Mouse (Mus musculus) left cerebral cortex, adult 6 months (tissue): ENCODE data around the gene Prss53. TPM values are rescaled to one million over a fixed set of nuclear protein-coding genes. Genes with fewer than 3 reads are reported as not detected.

Experiments used
- long read RNA-seq, 2 experiments: library from polyadenylated mRNA; unstranded; transcript quantifications; one replicate each; pipeline ENCODE4 v2.0.0; 2019 to 2020
- polyA plus RNA-seq: library from polyadenylated mRNA; unstranded; fragments of <200 nt; fragmentation: Nextera tagmentation; gene quantifications from 2 replicates; pipeline ENCODE4 v1.2.3, GENCODE M21; 2021

Gene Prss53
- polyA plus RNA-seq = 0.63 and 0.69 TPM in 2 replicates
- long read RNA-seq, experiment 1 = 0 reads
- long read RNA-seq, experiment 2, partial matches to known transcripts = 0 of 2 reads
- long read RNA-seq, experiment 2, other reads (novel, unspliced or antisense) = 0 of 2 reads

DNA sequence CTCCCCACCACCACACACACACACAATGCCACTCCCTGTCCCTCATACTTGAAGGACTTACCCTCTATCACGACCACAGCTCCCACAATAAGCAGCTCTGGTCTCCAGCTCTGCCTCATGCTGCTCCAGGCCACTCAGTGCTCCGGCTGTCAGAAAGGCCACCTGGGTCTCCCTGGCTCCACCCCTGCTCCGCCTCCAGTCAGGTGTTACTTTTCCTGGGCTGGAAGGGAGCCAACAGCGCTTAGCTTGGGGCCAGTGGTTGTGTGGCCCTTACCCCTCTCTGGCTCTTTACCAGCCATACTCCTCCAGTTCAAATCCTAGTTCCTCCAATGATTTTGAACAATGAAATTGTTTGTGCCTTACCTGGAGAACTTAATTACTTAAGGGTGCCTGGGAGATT is at the start of gene Prss53:
Gene Prss53, minus strand, starts transcription at position 173 of the 400 bp plus-strand sequence.

DNA sequence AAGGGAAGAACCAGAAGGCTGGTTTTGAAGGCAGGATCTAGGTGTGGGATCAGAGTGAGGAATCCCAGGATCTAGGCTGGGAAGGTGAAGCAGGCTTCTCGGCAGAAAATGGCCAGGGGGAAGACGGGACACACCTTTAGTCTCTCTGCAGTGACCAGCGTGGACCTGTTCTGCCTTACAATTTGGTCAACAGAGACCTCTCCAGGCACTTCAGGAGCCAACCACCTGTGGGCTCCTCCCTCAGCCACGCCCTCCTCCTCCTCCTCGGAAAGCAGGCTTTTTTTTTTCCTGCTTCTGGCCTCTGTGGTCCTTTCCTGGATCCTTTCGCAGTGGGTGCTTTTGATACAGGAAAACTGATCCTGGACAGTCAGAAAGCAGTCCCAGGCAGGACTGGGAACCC is 39.2 kb upstream of the Prss53 start, which contains the start of gene Prss8:
Gene Prss8, minus strand, starts transcription at position 182 of the 400 bp plus-strand sequence.

DNA sequence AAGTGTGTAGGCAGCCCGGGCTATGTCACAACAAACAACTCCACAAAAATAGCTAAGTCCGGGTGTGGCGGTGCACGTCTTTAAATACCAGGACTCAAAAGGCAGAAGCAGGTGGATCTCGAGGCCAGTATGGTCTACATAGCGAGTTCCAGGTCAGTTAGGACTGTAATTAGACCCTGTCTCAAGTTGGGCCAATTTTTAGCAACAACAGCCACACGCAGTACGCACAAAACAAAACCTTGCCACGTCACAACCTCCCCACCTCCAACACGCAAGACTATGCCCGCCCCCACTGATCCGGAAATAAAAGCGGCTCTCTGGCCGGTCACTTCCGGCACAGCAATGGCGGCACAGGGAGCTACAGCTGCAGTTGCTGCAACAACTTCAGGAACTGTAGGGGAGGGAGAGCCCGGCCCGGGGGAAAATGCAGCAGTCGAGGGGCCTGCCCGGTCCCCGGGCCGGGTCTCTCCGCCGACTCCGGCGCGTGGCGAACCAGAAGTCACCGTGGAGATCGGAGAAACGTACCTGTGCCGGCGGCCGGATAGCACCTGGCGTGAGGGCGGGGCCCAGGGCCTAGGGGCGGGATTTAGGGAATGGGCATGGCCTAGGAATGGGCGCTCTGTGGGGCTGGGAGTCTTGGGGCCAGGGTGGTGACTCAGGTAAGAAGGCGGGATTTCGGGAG is 21.6 kb upstream of the Prss53 start, which contains the start of gene Kat8:
Gene Kat8, plus strand, starts transcription at position 327 of the 682 bp plus-strand sequence.

DNA sequence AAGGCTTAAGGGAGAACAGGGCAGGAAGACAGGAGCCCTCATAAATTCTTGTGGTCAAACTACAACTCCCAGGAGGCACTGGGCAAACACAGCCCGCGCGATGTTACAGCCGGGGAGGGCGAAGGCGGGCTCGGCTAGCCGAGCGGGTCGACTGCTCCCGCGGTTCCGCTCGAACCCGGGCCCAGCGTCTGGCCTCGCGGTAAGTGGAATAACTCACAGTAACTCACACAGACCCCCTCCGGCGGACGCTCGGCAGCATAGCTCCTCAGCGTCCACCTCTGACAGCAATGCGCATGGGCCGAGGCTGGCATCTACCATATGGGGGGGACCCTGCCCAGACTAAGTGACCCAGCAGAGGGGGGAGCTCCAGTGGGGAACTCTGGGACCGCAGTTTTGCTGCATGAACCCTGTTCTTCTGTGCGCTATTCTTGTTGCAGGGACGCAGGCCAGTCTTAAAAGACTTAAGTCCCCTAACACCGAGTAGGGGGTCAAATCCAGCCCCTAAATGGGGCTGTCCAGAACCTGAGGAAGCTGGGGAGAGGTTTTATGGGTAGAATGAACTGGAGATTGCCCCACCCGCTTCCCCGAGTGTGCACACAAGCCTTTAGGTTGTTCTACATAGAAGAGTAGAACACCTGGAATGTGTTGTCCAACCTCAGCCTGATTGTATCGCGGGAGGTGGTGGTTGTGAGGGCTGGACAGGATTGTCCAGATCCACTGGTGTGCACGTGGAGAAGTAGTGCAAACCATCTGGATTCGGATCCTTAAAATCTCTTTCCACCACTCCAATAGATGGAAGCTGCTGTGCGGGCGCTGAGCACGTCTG is 13.4 kb upstream of the Prss53 start, which contains the start of gene Bckdk:
Gene Bckdk, plus strand, starts transcription at position 112 of the 826 bp plus-strand sequence.

DNA sequence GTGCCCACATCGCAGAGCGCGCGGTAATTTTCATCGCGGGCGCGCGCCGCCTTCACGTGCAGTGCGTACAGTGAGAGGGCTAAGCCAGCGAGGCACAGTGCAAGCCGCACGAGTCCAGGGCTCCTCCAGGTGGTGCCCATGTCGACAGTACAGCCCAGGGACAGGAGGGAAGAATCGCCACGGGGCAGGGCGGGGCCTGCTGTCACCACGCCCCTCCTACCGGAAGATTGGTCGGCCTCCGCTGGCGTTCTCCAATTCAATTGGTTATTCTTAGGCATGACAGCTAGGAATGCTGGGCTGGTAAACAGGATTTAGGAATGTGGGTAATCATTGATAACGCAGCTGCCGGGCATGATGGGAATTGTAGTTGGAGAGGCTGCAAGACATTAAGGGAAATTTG is 4.7 kb upstream of the Prss53 start, which contains the start of the genes Gm21974 and Vkorc1:
Gene Gm21974, minus strand, starts transcription at position 13 of the 400 bp plus-strand sequence.
Gene Vkorc1, minus strand, starts transcription at position 176 of the 400 bp plus-strand sequence.

DNA sequence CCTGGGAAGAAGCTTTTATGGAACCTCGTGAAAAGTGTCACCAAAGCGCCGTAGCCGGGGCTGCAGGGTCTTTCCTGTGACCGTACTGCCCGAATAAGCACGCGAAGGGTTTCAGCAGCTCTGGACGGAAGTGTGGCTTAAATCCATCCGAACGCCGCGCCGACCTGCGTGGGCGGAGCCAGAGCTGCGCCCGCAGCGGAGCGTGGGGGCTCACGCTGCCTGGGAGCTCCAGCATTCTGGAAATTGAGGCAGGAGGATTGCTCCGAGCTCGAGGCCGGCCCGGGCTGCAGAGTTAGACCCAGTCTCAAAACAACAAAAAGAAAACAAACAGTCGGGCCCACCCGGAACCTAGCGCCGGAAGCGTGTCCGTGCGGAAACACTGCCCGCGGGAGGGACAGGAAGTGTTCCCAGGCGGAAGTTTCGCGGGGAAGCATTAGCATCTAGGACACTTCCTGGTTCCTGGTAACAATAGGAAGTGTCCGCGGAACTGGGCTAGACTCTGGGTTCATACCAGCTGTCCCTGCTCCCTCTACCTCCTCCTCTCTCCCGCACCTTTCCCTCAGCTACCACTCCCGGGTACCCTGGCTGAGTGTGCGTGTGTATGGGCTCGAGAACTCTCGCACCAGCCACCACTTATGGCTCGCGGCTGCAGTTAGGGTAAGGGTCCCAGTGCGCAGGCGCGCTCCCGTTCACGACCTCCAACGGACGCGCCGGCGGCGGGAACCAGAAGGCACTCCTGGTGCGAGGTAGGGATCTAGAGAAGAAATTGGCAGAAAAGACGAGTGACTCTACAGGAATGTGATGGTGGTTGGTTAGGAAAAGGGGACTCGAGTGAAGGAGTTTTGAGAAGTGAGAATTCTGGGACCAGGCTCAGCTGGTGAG is 14.1 kb downstream of the Prss53 start, which contains the start of gene Zfp668:
Gene Zfp668, minus strand, starts transcription at position 362 of the 882 bp plus-strand sequence.

DNA sequence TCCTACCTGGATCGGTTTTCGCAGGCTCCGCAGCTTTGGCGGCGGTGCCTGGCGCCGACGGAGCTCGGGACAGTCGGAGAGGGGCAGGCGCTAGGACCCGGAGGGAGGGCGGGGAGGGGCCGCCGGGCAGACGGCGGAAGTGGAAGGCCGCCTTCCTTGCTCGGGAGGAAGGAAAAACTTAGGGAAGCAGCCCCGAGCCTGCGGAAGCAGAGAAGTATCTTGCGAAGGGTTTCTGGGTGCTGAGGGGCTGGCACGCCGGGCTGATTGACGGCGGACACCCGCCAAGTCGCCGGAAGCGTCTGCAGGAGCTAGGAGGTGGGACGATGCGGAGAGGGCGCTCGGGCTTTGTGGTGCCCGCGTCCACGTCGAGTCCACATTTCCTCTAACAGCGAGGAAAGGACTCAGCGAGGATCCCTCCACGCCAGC is 14.7 kb downstream of the Prss53 start, which contains the start of gene Zfp646:
Gene Zfp646, plus strand, starts transcription at position 181 of the 426 bp plus-strand sequence.

Other genes with a start within 250 kb of the Prss53 start
- gene Bcl7c, start 182.0 kb downstream of the Prss53 start, polyA plus RNA-seq = 3.8 and 12.7 TPM in 2 replicates
- gene Ctf1, start 178.2 kb downstream of the Prss53 start, polyA plus RNA-seq = 0.44 and 3.5 TPM in 2 replicates
- gene Ctf2, start 158.8 kb downstream of the Prss53 start, polyA plus RNA-seq = 0.06 TPM in 1 of 2 replicates, not detected in the other
- 0.92 and 1.6 TPM in 2 replicates for gene Fbxl19, start 146.4 kb downstream of the Prss53 start, polyA plus RNA-seq
- 18.3 and 21.9 TPM in 2 replicates for gene Orai3, start 121.2 kb downstream of the Prss53 start, polyA plus RNA-seq
- gene Setd1a, start 114.3 kb downstream of the Prss53 start, polyA plus RNA-seq = 5.7 and 26.7 TPM in 2 replicates
- gene Gm49388, start 105.4 kb downstream of the Prss53 start, polyA plus RNA-seq = not detected in 2 replicates
- 5.9 and 9.1 TPM in 2 replicates for gene Hsd3b7, start 90.4 kb downstream of the Prss53 start, polyA plus RNA-seq
- 12.9 and 16.7 TPM in 2 replicates for gene Stx4a, start 66.7 kb downstream of the Prss53 start, polyA plus RNA-seq
- 37.7 and 70.1 TPM in 2 replicates for gene Stx1b, start 66.4 kb downstream of the Prss53 start, polyA plus RNA-seq
- 4.4 and 5.4 TPM in 2 replicates for gene Zfp646, start 14.7 kb downstream of the Prss53 start, polyA plus RNA-seq
- gene Zfp668, start 14.1 kb downstream of the Prss53 start, polyA plus RNA-seq = 9.6 and 10.1 TPM in 2 replicates
- 0.19 TPM in 1 of 2 replicates, not detected in the other for gene Gm21974, start 4.5 kb upstream of the Prss53 start, polyA plus RNA-seq
- 88.5 and 90.1 TPM in 2 replicates for gene Vkorc1, start 4.6 kb upstream of the Prss53 start, polyA plus RNA-seq
- gene Bckdk, start 13.1 kb upstream of the Prss53 start, polyA plus RNA-seq = 46.2 and 65.9 TPM in 2 replicates
- gene Kat8, start 21.5 kb upstream of the Prss53 start, polyA plus RNA-seq = 15.4 and 18.4 TPM in 2 replicates
- 0.06 TPM in 1 of 2 replicates, not detected in the other for gene Prss8, start 39.1 kb upstream of the Prss53 start, polyA plus RNA-seq
- 15.3 and 15.8 TPM in 2 replicates for gene Prss36, start 55.8 kb upstream of the Prss53 start, polyA plus RNA-seq
- 10.8 and 13.0 TPM in 2 replicates for gene Fus, start 76.5 kb upstream of the Prss53 start, polyA plus RNA-seq
- gene Pycard, start 102.9 kb upstream of the Prss53 start, polyA plus RNA-seq = 15.8 and 26.1 TPM in 2 replicates
- not detected in 2 replicates for gene Trim72, start 113.0 kb upstream of the Prss53 start, polyA plus RNA-seq
- 2.4 and 2.5 TPM in 2 replicates for gene Itgam, start 171.7 kb upstream of the Prss53 start, polyA plus RNA-seq
- 0.03 TPM in 1 of 2 replicates, not detected in the other for gene Gm49368, start 171.7 kb upstream of the Prss53 start, polyA plus RNA-seq
- gene Itgax, start 238.6 kb upstream of the Prss53 start, polyA plus RNA-seq = 0.11 and 0.14 TPM in 2 replicates